Mouse (Mus musculus) thymus, postnatal 0 days (tissue): ENCODE results near the gene Uchl1. TPM values are rescaled to one million over a fixed set of nuclear protein-coding genes. Genes with fewer than 3 reads are reported as not detected.

Experiments used
- DNase-seq: peaks from one replicate; pipeline ENCODE4 v3.0.0-alpha.2; 2015; ENCODE audit warnings: low spot score
- polyA plus RNA-seq: library from polyadenylated mRNA; unstranded; fragments of >200 nt; fragmentation: Nextera tagmentation; extraction: Ambion mirVana; gene quantifications from 2 replicates; pipeline ENCODE4 v1.2.1, GENCODE M21; 2015

The Uchl1 gene
- polyA plus RNA-seq, 1 experiment from 2014 or later: 3.8 TPM

- DNase-seq: no peak
Measured at GRCm38 (mm10) chr5:66707859-66708258, 32.0 kb downstream of the Uchl1 start.

GRCm38 (mm10) chr5:66710445-66711019 lies 34.6 kb downstream of the Uchl1 start:
- no peak for DNase-seq

GRCm38 (mm10) chr5:66712801-66713200 lies 36.9 kb downstream of the Uchl1 start:
- DNase-seq: no peak

GRCm38 (mm10) chr5:66715498-66715931 lies 39.6 kb downstream of the Uchl1 start:
- no peak for DNase-seq

- no peak for DNase-seq
Measured at GRCm38 (mm10) chr5:66717931-66718330, 42.0 kb downstream of the Uchl1 start.

GRCm38 (mm10) chr5:66718413-66718812 lies 42.5 kb downstream of the Uchl1 start:
- no peak for DNase-seq

- no peak for DNase-seq
Measured at GRCm38 (mm10) chr5:66718880-66719279, 43.0 kb downstream of the Uchl1 start.

- no peak for DNase-seq
Measured at GRCm38 (mm10) chr5:66720921-66721320, 45.0 kb downstream of the Uchl1 start.

- no peak for DNase-seq
Measured at GRCm38 (mm10) chr5:66722586-66722985, 46.7 kb downstream of the Uchl1 start.

GRCm38 (mm10) chr5:66723037-66723436 lies 47.1 kb downstream of the Uchl1 start:
- no peak for DNase-seq

- DNase-seq: no peak
Measured at GRCm38 (mm10) chr5:66723626-66724025, 47.7 kb downstream of the Uchl1 start.

GRCm38 (mm10) chr5:66729306-66729705 lies 53.4 kb downstream of the Uchl1 start:
- no peak for DNase-seq

GRCm38 (mm10) chr5:66730621-66731301 lies 54.9 kb downstream of the Uchl1 start:
- DNase-seq: no peak

GRCm38 (mm10) chr5:66731302-66731697 lies 55.4 kb downstream of the Uchl1 start:
- DNase-seq: no peak

- no peak for DNase-seq
Measured at GRCm38 (mm10) chr5:66733556-66733955, 57.7 kb downstream of the Uchl1 start.

Other genes starting within 250 kb of the Uchl1 start
- gene Apbb2, start 57.3 kb upstream of the Uchl1 start, polyA plus RNA-seq: 7.3 and 10.6 TPM in 2 replicates
- gene Limch1, start 69.7 kb downstream of the Uchl1 start, polyA plus RNA-seq: 9.4 and 12.9 TPM in 2 replicates